Mouse (Mus musculus) granulocyte monocyte progenitor cell, adult 5-6 weeks (primary cell): Measurements from ENCODE around the gene Ppm1e. TPM values are rescaled to one million over a fixed set of nuclear protein-coding genes. Genes with fewer than 3 reads are reported as not detected.
"Not testable (repeated sequence)": the region's sequence is repeated elsewhere in the genome, so short reads cannot be mapped to it uniquely, and the experiment has no call there.

ENCODE experiments used
- ATAC-seq: replicated peaks from 2 replicates; pipeline ENCODE4 v1.8.0; 2016; ENCODE audit warnings: mild to moderate bottlenecking, moderate TSS enrichment, inconsistent platforms; ENCODE audit not compliant: poor library complexity, severe bottlenecking
- total RNA-seq, 2 experiments: library from RNA; stranded (forward) in 1 of 2; stranded (reverse) in 1 of 2; fragments of 200-712, 200-1000 nt in 1 of 2; fragments of >200 nt in 1 of 2; fragmentation: Nextera tagmentation in 1 of 2; gene quantifications; 2 replicates each; pipeline ENCODE4 v1.2.3; 2014 to 2017

Gene Ppm1e
- total RNA-seq, 2 experiments from 2014 or later = 2.0 TPM; not detected in 1

DNA sequence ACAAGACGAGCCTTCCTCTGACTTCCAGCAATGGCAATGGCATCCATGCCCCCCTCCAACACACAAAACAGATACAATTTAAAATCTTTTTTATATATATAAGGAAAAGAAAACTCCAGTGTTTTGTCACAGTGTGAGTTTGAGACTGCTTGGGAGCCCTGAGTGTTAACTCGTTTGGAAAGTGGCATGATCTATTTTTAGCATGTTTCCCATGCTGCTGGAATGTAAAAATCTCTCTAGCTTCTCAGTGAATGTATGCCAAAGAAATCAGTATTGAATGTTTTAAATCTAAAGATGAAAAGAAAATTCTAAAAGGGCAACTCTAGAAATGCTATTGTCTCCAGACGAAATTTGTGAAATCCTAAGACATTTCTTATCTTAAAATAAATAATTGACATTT lies 45.3 kb downstream of the Ppm1e start:
- ATAC-seq = no peak

GRCm38 (mm10) chr11:87310309-87310708 lies 48.5 kb downstream of the Ppm1e start:
- ATAC-seq = no peak

DNA sequence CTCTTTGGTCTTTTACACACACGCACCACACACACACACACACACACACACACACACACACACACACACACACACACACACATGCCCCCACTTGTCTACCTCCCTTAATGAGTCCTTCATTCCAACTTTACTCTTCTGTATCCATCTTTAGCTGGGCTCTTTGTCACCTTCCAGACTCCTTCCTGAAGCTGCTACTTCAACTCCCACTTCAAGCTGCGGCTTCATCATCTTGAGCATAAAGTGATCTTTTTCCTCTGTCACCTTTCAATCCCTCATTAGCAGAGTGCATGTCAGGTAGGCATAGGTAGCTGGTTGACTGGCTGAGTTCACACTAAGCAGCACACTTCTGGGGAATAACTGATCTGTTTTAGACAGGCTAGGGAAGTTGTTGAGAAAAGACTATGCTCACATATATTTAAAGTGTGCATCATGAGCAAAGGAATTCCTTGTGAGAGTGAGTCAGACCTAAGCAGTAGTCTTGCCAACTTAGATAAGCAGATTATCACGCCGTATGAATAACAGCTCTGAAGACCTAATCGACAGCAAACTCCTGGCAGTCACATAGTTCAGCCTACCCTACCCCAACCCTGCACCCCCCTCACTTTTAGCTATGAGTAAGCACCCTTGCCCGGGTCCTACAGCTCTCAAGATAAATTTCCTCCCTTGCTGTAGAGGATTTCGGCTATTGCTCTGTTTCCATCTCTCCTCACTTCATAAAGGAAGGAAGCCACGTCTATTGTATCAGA lies 49.3 kb downstream of the Ppm1e start:
- no peak for ATAC-seq

DNA sequence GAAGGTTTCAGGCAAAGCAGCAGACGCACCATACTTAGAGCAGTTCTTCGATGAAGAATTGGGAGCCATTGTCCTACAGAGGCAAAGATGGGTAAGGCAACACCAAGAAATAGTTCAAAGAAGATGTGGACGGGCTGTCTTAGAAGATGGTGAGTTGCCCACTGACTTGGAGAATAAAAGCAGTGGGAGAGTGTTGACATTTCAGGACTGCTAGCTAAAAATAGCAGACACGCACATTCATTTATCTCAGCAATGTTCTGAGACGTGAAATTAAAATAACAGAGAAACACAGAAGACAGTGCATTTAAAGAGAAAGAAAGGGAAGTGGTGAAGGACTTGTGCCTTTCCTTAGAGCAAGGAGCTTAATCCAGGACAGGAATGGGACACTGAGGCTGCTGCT lies 59.8 kb downstream of the Ppm1e start:
- ATAC-seq = no peak

GRCm38 (mm10) chr11:87296467-87296866 lies 62.4 kb downstream of the Ppm1e start:
- no peak for ATAC-seq

DNA sequence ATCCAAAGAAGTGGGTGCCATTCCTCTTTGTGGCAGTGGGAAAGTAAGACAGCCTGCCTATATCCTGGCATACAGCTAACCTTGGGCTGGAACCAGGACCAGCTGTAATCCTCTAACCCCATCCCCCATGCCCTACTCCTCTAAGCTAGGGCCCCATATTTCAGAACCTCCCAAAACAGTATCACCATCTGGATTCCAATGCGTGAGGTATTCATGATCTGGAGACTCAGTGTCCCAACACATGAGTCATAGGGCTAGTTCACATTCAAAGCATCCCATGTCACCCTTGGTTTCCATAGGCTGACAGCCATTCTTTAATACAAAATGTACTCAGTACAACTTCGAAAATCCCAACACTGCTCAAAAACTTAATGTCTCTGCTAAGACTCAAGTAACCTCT lies 63.2 kb downstream of the Ppm1e start:
- no peak for ATAC-seq

DNA sequence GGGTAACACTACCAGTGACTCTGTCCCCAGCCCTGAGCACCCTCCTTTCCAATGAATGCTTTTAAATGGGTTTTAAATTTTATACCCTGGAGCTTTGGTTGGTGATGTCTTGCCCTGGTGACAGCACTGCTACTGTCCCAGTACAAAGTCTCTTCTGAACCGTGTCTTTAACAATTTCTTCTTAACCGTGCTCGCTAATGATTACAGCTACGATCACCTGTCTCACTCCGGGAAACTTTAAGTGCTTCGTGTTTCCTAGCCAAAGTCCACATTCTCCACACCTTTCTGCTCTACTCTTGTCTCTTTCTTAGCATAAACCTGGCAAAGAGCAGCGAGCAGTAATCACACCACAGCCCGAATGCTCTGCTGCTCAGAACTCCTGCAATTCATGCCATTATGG lies 69.5 kb downstream of the Ppm1e start:
- ATAC-seq = no peak

DNA sequence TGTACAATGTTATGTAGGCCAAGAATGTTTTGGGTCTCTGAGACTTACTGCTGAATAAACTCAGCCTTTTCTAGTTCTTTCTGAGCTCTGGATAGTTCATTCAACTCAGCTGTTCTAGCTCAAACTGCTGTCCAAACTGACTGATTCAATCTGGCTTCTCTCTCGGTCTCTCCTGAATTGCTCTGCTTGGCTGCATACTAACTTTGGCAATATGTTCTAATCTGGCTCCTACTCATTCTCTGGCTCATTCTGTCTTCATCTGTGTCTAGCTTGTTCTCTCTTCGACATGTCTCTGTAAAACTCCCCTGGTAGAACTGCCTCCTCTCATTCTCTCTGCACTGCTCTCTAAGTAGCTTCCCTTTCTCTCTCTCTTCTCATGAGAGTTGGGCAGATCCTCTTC lies 72.6 kb downstream of the Ppm1e start:
- no peak for ATAC-seq

- no peak for ATAC-seq
These were observed 76.8 kb downstream of the Ppm1e start for GRCm38 (mm10) chr11:87281907-87282475.

- ATAC-seq = no peak
These were observed 79.4 kb downstream of the Ppm1e start for GRCm38 (mm10) chr11:87279461-87279860.

DNA sequence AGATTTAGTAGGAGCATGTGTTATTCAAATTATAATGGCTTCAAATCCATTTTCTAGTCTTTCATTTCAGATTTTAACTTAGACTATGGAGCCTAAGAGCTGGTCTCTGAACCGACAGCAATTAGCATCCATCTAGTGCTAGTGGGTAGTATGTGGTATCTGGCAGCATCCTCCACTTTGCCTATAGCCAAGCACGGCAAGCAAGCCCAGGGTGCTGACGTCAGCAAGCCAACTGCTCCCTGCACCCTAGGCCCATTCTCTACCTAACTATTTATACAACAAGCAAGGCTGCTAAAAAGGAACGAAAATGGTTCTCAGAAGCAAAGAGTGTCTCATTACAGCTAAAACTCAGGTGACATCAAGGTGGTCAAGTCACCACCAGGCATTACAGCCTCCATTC lies 80.0 kb downstream of the Ppm1e start:
- ATAC-seq = no peak

- 0 out of 2 replicates have a peak, but pooled peaks have one; percentile 12 for ATAC-seq
These were observed 82.4 kb downstream of the Ppm1e start for GRCm38 (mm10) chr11:87276240-87276985.

DNA sequence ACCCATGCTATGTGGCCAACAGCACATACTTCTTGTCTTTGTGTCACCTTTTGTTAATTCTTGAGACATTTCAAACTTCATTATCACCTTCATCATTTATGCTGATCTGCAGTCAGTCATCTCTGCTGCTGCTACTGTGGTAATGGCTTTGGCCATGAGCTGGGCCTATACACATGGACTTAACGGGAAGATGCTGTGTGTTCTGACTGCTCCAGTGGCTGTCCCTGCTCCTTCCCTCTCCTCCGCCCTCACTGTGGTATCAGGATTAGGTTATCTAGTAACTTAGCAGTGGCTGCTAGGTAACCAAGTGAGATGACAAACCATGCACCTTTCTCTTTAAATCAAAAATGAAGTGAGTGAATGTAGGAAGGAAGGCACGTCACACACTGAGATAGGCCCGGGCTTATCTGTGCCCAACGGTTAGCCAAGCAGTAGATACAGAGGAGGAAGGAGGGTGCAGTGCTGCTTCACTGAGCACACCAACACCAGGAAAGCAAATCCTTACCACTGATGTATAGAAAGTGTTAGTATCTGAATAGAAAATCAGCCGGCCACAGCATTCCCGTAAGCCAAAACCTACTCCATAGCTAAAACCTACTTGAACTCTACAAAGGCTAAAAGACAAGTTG lies 83.3 kb downstream of the Ppm1e start:
- no peak for ATAC-seq

DNA sequence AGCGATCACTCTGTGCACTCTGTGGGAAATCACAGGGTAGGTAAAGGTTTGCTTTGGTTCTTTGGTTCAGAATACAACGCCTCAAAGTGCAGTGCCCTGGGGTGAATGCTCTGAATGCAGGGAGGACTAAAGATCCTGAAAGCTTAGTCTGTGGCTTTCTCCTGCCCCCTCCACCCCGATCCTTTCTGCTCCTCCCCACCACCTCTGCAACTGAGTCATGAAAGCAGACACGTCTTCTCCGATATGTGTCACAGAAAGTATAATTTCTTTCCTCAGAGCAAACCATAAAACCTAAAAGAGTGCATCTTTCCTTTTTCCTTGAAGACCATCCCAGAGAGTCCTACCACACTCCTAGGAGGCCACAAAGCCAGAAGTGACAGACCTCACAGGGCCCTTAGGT lies 86.1 kb downstream of the Ppm1e start:
- no peak for ATAC-seq

- no peak for ATAC-seq
These were observed 87.3 kb downstream of the Ppm1e start for GRCm38 (mm10) chr11:87271479-87271878.

GRCm38 (mm10) chr11:87270958-87271357 lies 87.9 kb downstream of the Ppm1e start:
- no peak for ATAC-seq

GRCm38 (mm10) chr11:87270446-87270845 lies 88.4 kb downstream of the Ppm1e start:
- no peak for ATAC-seq

DNA sequence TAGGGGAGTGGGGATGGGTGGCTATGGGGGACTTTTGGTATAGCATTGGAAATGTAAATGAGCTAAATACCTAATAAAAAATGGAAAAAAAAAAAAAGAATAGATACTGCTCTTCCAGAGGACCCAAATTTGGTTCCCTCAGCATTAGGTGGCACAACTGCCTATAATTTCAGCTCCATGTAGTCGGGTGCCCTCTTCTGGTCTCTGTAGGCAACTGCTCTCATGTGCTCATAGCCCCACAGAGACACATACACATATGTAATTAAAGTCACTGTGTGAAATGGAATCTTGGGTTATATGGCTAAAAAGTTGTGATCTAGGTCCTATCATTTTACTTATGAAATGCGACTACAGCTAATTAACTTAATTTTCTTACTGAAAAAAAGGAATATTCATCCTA lies 90.0 kb downstream of the Ppm1e start:
- ATAC-seq = no peak

DNA sequence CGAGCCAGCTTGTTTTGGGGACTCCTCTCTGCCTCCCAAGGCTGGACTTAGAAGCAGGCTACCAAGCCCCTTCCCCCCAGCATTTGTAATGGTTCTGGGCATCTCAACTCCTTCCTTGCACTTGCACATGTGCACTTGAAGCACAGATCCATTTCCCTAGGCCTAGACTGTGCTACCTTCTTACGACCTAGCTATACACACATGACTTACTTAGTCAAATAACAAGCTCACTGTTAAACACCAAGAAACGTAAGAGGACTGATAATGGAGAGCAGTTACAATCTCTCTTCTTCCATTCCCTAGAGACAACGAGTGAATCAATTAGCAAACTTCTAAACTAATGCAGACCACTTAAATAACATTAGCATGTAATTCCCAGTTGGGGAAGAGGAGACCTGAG lies 92.6 kb downstream of the Ppm1e start:
- no peak for ATAC-seq

DNA sequence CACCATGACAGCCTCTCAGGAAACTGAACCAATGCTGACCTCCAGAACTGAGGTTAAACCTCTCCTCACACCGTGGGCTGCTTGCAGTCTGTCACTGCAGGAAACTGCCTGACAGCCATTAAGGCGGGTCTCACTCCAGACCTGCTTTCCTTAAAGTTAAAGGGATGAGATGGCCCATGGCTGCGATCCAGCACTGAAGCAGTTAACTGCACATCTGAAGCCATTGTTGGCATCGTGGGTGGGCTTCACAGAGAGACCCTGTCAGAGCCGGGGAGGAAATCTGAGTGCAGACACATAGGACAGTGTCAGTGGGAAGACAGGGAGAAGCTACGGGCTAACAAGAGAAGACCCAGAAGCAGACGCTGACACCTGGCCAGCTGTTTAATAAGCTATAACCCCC lies 94.9 kb downstream of the Ppm1e start:
- ATAC-seq = no peak

DNA sequence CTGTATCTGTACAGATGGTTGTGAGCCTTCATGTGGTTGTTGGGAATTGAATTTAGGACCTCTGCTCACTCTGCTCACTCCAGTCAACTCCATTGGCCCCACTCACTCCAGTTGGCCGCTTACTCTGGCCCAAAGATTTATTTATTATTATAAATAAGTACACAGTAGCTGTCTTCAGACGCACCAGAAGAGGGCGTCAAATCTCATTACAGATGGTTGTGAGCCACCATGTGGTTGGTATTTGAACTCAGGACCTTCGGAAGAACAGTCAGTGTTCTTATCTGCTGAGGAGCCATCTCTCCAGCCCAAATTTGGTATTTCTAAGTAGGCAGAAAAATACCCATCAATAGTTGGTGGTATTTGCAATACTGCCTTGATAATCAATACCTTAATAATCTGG lies 97.1 kb downstream of the Ppm1e start:
- not testable (repeated sequence) for ATAC-seq
